Mouse (Mus musculus) activated CD4-positive, CD25-positive, alpha-beta regulatory T cell, adult 4 months (primary cell): Measurements from ENCODE around the gene Ankrd26. TPM values are rescaled to one million over a fixed set of nuclear protein-coding genes. Genes with fewer than 3 reads are reported as not detected.

Experiments
- ATAC-seq: one replicate; pipeline ENCODE4 v1.8.0; 2017
- polyA plus RNA-seq, 2 experiments: library from polyadenylated mRNA; unstranded; fragments of 100-300 nt; shearing (Covaris generic); gene quantifications; one replicate each; pipeline ENCODE4 v1.2.1; 2017

Ankrd26 gene
- polyA plus RNA-seq, 2 experiments from 2014 or later: 5.4 to 8.3 TPM

GRCm38 (mm10) chr6:118478957-118479708, 82.9 kb downstream of the Ankrd26 start, which contains the start of gene Zfp9:
Zfp9 (minus strand) TSS chr6:118479320.
- no peak for ATAC-seq

DNA sequence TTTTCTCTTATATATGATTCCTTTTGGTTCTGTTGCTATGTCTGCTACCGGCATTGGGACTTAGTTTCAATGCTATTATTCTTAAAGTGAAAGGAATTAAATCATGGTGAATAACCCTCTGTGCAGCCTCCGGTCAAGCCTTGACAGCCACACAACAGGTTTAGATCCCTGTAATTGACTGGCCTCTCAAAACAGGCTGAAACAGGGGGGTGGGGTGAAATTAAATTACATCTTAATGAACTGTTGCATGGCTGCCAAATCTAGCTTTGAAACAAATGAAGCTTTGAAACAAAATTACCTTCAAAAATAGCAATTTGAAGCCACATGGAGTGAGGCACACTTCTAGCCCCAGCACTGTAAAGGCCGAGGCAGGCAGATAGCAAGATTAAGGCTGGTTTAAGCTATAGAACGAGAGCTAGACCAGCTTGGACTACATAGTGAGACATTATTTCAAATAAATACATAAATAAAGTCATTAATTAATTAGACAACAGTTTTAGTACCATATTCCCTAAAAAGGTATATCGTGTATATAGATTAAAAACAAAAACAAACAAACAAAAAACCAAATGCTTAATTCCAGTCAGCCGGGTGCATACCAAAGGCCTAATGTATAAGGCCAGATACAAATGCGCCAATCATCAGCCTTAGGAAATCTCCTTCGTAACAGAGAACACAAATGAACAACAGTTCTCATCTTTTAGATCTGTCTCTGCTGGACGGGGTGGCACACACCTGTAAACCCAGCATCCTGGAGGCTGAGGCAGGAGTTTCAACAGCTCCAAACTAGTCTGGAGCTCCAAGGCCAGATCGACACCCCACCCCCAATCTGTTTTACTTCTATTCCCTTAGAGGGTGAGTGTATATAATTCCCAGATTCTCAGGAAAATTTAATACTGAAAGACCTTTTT, 83.9 kb downstream of the Ankrd26 start:
- no peak for ATAC-seq

DNA sequence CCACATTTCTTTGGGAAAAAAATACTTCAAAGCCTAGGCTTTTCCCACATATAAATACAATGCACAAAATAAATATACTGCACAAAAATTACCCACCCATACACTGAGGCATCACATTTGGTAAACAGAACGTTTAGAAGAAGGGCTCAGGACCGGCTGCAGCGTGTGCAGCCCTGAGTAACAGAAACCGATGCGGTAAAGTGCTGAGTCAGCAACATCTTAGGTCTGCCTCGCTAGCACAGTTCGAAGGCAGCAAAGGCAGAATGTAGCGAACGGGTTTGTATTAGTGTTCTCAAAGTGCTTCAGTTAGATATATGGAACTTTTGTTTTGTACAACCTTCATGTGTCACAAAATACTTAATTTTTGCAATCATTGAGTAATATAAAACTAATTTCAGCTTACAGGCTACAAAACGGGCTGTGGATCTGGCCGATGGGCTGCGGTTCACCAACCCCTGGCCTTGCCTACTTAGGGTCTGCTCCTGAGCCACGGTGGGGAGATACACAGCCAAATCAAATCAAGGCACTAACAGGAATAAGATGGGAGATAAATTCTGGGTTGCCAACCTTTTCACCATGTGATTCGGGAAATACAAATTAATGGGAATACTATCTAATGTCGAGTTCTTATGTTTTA, 99.8 kb downstream of the Ankrd26 start:
- ATAC-seq: no peak

- ATAC-seq: no peak
Observed at GRCm38 (mm10) chr6:118457726-118458125, 104.3 kb downstream of the Ankrd26 start.

GRCm38 (mm10) chr6:118455042-118455631, 106.9 kb downstream of the Ankrd26 start, which contains the start of gene Zfp248:
Zfp248 (minus strand) TSS chr6:118455528.
- ATAC-seq: peak; percentile 97

DNA sequence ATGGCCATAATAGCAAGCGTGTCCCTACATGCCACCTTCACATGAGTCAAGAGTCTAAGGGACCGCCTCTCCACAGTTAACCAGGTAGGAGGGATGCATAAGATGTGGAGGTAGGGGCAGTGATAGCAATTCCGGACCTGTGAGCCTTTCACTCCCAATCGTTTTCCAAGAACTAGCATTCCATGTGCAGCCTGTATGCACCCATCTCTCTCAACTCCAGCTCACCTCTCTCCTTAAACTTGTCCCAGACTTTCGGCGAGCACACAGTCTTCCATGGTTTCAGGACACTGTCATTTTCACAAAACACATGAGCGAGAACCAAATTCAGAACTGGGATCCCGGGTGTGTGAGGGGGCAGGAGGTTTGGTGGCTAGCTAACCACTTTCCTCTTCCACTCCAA, 107.6 kb downstream of the Ankrd26 start:
- ATAC-seq: no peak

Other genes with a start within 250 kb of the Ankrd26 start
- gene Bms1, start 142.8 kb downstream of the Ankrd26 start, polyA plus RNA-seq: 10 to 100 TPM; 22.5 to 23.8 TPM
- gene Zfp248, start 106.7 kb downstream of the Ankrd26 start, polyA plus RNA-seq: 1 to 10 TPM; 4.8 to 5.6 TPM
- not detected for gene Zfp9, start 82.9 kb downstream of the Ankrd26 start, polyA plus RNA-seq